Mouse (Mus musculus) induced T-regulatory cell, adult 2 months (primary cell): ENCODE data around the gene Sycp3.
"Not testable (repeated sequence)": the region's sequence is repeated elsewhere in the genome, so short reads cannot be mapped to it uniquely, and the experiment has no call there.

ENCODE experiments used
- DNase-seq: peaks from one replicate; pipeline ENCODE4 v3.0.0-alpha.2; 2012; ENCODE audit warnings: low read depth

The Sycp3 gene

GRCm38 (mm10) chr10:88501370-88501769 lies 42.0 kb downstream of the Sycp3 start:
- DNase-seq, result no peak

GRCm38 (mm10) chr10:88501886-88502765 lies 42.8 kb downstream of the Sycp3 start:
- no peak for DNase-seq

- DNase-seq, result peak; percentile 5
Observed at GRCm38 (mm10) chr10:88502919-88503318, 43.5 kb downstream of the Sycp3 start.

GRCm38 (mm10) chr10:88503421-88504314 lies 44.3 kb downstream of the Sycp3 start, which contains the start of gene Chpt1:
TSS of gene Chpt1 (minus strand) at chr10:88504073.
- peak; percentile 89 for DNase-seq

GRCm38 (mm10) chr10:88504481-88504880 lies 45.1 kb downstream of the Sycp3 start:
- DNase-seq, result no peak

GRCm38 (mm10) chr10:88505256-88505655 lies 45.9 kb downstream of the Sycp3 start:
- peak; percentile 5 for DNase-seq

GRCm38 (mm10) chr10:88507691-88508143 lies 48.3 kb downstream of the Sycp3 start:
- DNase-seq, result no peak

GRCm38 (mm10) chr10:88510503-88511271 lies 51.3 kb downstream of the Sycp3 start:
- no peak for DNase-seq

- no peak for DNase-seq
Observed at GRCm38 (mm10) chr10:88511355-88511754, 52.0 kb downstream of the Sycp3 start.

GRCm38 (mm10) chr10:88513574-88514135 lies 54.3 kb downstream of the Sycp3 start:
- no peak for DNase-seq

GRCm38 (mm10) chr10:88514495-88514894 lies 55.1 kb downstream of the Sycp3 start:
- DNase-seq, result no peak

- not testable (repeated sequence) for DNase-seq
Observed at GRCm38 (mm10) chr10:88515049-88515448, 55.7 kb downstream of the Sycp3 start.

GRCm38 (mm10) chr10:88522795-88523194 lies 63.4 kb downstream of the Sycp3 start:
- DNase-seq, result no peak
